Mouse (Mus musculus): Measurements from ENCODE around the gene Zfyve16. TPM values are rescaled to one million over a fixed set of nuclear protein-coding genes. Genes with fewer than 3 reads are reported as not detected.

Gene Zfyve16
- 0.33 and 0.35 TPM in 2 replicates for polyA plus RNA-seq (2012; rRNA removed)

DNA sequence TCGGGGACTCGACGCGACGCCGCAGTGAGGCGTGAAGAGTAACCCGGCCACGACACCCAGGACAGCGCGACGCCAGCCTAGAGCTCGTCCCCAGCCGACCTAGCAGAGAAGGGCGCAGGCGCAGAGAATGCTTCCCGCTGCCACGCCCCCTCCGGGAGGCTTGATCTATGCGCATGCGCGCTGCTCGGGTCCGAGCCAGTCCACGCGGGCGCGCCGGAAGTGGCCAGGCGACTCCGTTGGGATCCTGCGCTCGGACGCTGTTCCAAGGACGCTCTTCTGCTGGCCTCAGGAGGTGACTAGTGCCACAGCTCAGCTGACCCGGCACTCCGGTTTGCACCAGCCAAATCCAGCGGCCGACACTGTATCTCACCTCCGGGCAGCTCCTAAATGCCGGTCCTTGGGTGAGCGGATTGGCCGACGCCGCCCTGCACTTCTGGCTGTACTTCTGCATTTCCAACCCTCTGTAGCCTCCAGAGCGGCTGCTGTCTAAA, at the start of gene Zfyve16:
Gene Zfyve16, minus strand, starts transcription at position 148 of the 491 bp plus-strand sequence.

GRCm38 (mm10) chr13:92576072-92576471, 45.4 kb upstream of the Zfyve16 start, which contains the start of gene Spz1:
Spz1 (minus strand) TSS chr13:92576172.

DNA sequence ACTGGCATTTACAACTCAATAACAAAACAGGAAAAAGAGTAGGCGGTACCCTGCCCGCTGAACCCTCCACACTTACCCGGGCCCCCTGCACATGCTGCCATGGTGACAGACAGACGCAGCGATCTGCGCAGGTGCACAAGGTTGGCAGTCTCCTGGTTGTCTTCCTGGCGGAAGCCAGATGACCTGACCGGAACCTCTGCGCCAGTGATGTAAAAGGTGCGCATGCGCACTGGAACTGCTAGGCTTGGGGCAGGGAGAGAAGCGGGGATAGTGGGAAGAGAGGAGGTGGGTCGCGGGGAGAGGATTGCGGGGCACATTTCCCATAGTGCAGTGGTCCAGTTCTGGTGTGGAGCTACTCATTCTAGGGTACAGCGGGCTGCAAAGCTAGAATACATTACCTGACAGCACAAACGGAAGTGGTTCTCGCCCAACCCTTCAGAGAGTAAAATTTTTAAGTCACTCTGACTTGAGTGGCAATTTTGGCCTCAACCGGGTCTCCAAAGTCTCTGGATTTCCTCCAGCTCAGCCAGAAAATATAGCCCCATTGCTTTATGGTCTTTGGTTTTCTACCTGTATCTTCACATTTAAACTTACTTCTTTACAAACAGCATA, 46.7 kb downstream of the Zfyve16 start, which contains the start of gene Fam151b:
Gene Fam151b, minus strand, starts transcription at position 164 of the 612 bp plus-strand sequence.

Other genes with a start within 250 kb of the Zfyve16 start
- not detected in 2 replicates for gene Gm20379, start 224.9 kb downstream of the Zfyve16 start, polyA plus RNA-seq (2012; rRNA removed)
- 0.11 and 0.20 TPM in 2 replicates for gene Dhfr, start 176.1 kb downstream of the Zfyve16 start, polyA plus RNA-seq (2012; rRNA removed)
- 0.69 and 0.81 TPM in 2 replicates for gene Msh3, start 175.9 kb downstream of the Zfyve16 start, polyA plus RNA-seq (2012; rRNA removed)
- not detected in 2 replicates for gene Ankrd34b, start 105.0 kb downstream of the Zfyve16 start, polyA plus RNA-seq (2012; rRNA removed)
- gene Fam151b, start 46.9 kb downstream of the Zfyve16 start, polyA plus RNA-seq (2012; rRNA removed) = 0.19 and 0.85 TPM in 2 replicates
- 0.06 TPM in 1 of 2 replicates, not detected in the other for gene Spz1, start 45.3 kb upstream of the Zfyve16 start, polyA plus RNA-seq (2012; rRNA removed)
- gene Serinc5, start 80.2 kb upstream of the Zfyve16 start, polyA plus RNA-seq (2012; rRNA removed) = 6.6 and 10.5 TPM in 2 replicates